Mouse (Mus musculus) urinary bladder, postnatal 36 days (tissue): ENCODE results near the gene Celf2.

Experiments
- DNase-seq, 2 experiments: peaks; one replicate each; pipeline ENCODE4 v3.0.0; 2022; ENCODE audit warnings: low spot score in 2 of 2, mixed read lengths in 1 of 2

Celf2 gene

DNA sequence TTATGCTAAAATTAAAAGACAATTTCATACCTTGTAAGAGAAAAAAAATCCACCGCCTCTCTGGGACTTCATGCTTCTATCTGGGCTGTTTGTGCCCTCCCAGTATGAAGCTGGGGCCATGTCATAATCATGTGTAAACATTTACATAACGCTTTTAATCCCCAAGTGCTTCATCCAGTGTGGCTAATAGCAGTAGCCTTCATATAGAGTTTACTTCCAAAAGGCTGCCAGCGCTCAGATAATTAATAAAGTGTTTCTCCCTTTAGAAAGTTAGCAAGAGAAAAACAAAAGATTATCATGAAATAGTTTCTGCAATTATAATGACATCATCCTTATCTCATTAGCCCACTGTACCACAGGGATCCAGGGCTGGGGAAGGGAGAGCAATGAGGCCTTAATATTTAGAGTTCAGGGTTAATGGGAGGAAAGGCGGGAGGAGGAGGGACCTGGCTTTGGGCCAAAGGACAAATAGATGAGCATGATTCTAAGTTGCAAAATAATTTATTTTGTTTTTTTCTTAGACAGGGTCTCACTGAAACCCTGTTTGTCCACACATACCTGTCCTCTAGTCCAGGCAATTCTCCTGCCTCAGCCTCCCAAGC is 425.8 kb downstream of the Celf2 start:
- no peak for DNase-seq

DNA sequence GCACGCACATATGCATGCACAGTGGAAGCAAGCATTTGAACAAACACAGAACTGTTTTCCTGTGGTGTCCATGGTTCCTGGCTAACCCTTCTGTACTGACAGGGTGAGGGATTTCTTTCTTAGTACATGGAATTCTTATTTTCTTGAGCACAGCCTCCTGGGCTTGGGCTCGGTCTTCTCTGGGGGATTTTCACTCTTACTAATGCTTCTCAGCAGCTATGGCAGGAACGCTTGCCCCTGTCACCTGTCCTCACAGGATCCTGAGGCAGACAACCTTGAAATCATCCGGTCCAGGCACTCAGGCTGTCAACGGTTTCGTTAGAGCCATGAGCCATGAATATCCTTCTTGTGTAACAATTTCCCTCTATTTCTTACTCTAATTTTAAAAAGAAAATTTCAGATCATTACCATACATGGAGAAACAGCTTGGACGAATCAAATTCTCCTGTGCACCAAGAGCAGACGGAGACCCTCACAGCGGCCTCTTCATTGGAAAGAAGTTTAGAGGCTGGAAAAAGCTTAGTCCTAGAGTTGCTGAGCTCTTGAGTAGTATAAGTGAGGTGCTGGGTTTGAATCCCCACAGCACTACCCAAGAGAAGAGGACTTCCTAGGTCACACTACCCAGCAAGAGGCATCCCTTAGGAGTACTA is 426.9 kb downstream of the Celf2 start:
- DNase-seq, result no peak

GRCm38 (mm10) chr2:7080794-7081783 is 428.3 kb downstream of the Celf2 start:
- DNase-seq, result peak; percentile 52 to 57

DNA sequence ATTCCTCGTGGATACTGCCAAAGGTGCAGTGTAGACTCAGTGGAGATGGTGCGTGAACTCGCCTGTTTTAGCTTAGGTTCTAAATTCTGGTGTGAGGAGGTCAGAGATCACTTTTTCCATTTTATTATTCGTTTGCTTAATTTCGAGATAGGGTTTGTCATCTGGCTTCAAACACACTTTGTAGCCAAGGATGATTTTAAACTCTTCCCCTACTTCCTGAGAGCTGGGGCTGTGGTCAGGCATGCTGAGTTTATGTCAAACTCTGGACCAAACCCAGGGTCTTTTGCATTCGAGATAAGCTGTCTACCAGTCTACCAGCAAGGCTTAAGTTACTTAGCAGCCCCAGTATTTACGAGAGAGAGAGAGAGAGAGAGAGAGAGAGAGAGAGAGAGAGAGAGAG is 429.3 kb downstream of the Celf2 start:
- DNase-seq, result no peak

DNA sequence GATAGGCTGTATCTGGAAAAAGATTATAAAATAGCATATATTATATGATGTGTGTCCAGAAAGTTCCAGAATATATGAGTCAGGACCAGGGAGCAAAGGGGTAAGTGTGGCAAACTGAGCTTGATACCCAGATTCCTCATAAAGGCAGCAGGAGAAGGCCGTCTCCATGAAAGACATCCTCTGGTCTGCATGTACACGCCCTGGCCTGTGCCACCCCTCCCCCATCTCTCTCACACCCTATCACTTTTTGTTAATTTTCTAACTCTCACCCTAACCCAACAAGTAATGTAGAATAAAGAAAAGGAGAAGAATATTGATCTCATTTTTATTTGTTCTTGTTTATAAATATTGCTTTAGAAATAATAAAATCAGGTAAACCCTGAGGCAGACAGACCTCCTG is 430.0 kb downstream of the Celf2 start:
- no peak for DNase-seq

GRCm38 (mm10) chr2:7073730-7074129 is 435.6 kb downstream of the Celf2 start:
- no peak for DNase-seq

DNA sequence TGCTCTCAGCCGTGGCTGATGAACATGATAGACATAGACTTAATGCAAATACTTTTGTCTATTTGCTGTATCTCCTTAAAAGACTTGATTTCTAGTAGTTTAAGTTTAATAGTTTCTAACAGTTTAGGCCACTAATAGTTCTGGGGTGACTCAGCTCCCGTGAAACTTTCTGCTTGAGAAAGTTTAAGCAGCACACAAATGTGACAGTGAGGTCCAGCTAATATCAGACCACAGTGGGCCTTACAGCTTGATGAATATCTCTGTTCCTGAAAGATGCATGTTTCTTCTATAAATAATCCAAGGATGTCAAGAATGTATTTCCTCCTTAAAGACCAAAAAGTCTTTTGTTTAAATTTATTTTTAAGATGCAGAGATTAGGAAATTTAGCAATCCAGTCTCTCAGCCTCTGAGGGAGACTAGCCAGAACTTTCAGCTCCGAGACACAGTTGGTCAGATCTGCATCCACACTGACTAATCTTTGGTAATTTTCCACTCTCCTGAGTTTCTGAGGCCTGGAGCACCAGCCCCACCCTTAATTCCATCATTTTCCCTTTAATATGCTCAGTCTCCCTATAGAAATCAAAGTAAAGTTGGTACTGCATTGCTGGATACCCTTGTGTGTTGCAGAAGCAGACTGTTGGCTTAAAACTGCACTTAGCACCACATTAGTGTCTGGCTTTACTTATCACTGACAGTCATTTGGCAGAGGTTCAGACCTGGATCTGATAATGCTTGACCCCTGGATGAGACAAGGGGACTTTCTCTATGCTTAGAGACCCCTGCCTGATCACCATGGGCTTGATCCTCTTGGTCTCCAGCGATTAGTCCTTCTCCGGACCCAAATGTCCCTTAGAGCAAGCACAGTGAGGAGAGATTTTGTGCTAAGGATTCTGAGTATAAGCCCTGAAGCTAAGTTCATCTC is 436.8 kb downstream of the Celf2 start:
- DNase-seq, result no peak

GRCm38 (mm10) chr2:7069458-7069857 is 439.9 kb downstream of the Celf2 start:
- DNase-seq, result no peak

- DNase-seq, result no peak
These were observed 441.1 kb downstream of the Celf2 start for GRCm38 (mm10) chr2:7068281-7068680.

DNA sequence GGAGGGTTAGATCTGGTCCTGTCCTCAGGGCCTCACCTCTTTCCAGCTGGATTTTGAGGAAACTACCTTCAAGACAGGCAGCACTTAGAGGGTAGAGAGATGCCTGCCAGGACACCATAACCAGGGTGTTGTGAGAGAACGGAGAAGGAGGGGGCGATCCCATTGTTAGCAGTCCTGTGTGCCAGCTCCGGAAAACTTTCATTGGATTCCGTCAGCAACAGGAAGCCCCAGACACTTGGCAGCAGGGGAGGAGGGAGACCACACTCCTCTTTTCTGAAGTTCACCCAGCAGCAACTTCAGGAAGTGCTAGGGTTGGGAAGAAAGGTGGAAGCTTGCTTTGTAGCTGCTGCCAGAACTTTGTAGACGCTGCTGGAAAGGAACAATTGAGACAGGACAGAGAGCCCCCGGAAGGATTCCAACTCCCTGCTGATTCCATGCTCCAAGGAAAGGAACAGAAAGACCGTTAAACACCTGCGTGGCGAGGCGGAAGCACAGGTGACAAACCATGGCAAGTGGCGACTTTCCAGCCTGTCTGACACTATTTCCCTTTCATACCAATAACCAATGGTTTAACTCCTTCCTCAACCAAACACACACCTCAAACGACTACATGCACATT is 445.7 kb downstream of the Celf2 start:
- no peak for DNase-seq

DNA sequence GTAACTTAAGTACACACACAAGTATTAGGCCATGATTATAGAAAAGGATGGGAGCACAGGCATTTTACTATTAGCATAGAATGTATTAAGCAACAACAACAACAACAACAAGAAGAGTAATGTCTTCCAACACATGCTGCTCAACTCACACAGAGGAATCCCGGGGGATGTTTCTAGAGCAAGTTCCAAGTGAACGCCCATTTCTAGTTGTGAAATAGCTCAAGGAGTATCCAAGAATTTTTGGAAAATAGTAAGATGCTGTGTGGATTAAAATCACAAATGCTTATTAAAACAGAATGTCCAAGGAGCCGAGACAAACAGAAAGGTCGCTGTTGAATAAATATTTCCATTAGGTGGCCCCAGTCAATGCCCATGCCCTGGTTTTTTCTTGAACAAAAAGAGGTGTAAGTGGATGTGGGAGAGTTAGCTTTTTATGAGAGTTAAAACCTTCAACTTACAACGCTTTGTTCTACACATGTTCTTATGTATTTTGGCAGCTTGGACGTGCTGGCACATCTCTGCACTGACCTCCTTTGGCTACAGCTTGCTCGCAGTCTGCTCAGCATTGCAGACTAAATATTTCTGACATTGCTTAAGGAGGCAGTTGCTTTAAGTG is 448.8 kb downstream of the Celf2 start:
- peak in 1 of 2 experiments; percentile 52 for DNase-seq

GRCm38 (mm10) chr2:7056401-7056800 is 453.0 kb downstream of the Celf2 start:
- DNase-seq, result no peak

- DNase-seq, result peak in 1 of 2 experiments; percentile 15
These were observed 453.4 kb downstream of the Celf2 start for GRCm38 (mm10) chr2:7055958-7056357.

DNA sequence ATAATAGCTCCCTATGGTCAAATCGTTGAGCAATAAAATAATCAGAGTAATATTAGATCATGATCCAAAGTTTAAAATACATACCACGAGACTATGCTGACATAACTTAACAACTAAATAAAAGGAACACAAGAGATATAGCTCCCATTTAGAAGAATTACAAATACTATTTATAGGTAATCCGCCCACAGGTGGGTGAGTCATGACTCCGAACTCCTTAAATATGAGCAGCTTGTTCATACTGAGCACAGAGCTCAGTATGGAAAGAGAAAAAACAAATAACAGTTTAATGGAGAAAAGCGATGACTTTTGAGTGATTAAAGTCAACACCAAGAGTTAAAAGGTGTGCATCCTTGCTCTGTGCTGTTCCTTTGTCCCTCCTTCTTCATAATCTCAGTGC is 458.3 kb downstream of the Celf2 start:
- no peak for DNase-seq

DNA sequence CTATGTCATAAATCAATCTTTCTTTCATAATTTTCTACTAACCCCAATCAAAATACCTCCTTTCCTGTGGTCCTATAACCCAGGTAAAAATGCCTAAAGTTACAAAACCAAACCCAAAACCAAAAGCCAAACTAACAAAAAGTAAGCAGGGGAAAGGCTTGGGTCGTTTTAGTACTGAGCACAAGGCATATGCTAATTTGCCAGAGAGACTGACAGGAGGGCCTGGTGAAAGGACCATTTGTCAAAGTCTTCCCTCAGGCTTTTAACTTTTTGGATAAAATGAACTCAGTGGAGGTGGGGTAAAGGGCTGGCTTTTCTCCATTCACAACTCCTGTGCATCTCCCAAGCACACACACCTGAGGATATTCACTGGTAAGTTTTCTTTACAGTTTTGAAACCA is 463.2 kb downstream of the Celf2 start:
- no peak for DNase-seq

GRCm38 (mm10) chr2:7045531-7045930 is 463.8 kb downstream of the Celf2 start:
- DNase-seq, result no peak

GRCm38 (mm10) chr2:7043770-7044459 is 465.4 kb downstream of the Celf2 start:
- no peak for DNase-seq

DNA sequence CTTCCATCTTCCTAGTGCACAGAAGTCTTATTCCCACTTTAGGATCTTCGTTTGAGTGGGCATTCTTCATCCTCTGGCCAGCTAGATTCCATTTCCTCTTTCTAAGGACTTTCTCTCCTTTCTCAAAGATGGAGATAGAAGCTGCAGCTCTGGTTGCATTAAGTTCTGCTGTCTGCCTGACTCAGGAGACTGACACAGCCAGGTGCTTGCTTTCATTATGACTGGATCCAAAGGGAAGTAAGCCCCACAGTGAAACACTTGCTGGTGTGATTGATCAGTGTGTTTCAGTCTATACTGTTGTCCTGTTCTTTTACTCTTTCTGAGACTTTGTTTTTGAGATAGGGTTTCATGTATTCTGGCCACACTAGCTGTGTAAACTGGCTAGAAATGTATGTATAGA is 468.4 kb downstream of the Celf2 start:
- DNase-seq, result no peak

- no peak for DNase-seq
These were observed 470.4 kb downstream of the Celf2 start for GRCm38 (mm10) chr2:7038991-7039390.

GRCm38 (mm10) chr2:7031389-7031788 is 478.0 kb downstream of the Celf2 start:
- no peak for DNase-seq
